In genomic region chr14:103098213-103098586, GRCm38 (mm10) we compare ENCODE assay signal across 8 mouse cellular contexts. TPM values are rescaled to one million over a fixed set of nuclear protein-coding genes. Genes with fewer than 3 reads are reported as not detected.
A peak's percentile ranks its signal among the peaks of the same experiment; 100 is the strongest.
DNase-seq lines count a peak whose midpoint lies in the region; ATAC-seq and TF ChIP-seq lines count a peak whose summit lies in the region.

No protein-coding gene starts in this region.

- TF ChIP-seq CTCF in bone marrow macrophage, adult 2 months (IDR thresholded peaks at IDR 0.05; ENCODE audit: low read depth, low read length), result no peak
- TF ChIP-seq CTCF in midbrain, postnatal 0 days (IDR thresholded peaks at IDR 0.05), result no peak

- H3K4me1 ChIP-seq in kidney, embryonic 16.5 days (ENCODE audit: insufficient read depth, low read length), result peaks cover 24% of the 10 kb centered on the region
- H3K4me1 ChIP-seq in bone marrow macrophage, adult 2 months (ENCODE audit: control insufficient read depth, insufficient read depth, low read length), result peaks cover 30% of the 10 kb centered on the region
- H3K4me1 ChIP-seq in hindbrain, embryonic 16.5 days (ENCODE audit: control insufficient read depth, insufficient read depth, low read depth, low read length), result peaks cover 21% of the 10 kb centered on the region
- peaks cover 14% of the 10 kb centered on the region for H3K4me1 ChIP-seq in midbrain, postnatal 0 days (ENCODE audit: insufficient read depth, low read length)

- no peaks in the 10 kb centered on the region for H3K27me3 ChIP-seq in kidney, embryonic 16.5 days (ENCODE audit: insufficient read depth, low read length)
- no peaks in the 10 kb centered on the region for H3K27me3 ChIP-seq in hindbrain, embryonic 16.5 days (replicated peaks; ENCODE audit: control insufficient read depth, insufficient read depth, low read length)
- no peaks in the 10 kb centered on the region for H3K27me3 ChIP-seq in midbrain, postnatal 0 days (ENCODE audit: insufficient read depth, low read length)

- H3K4me2 ChIP-seq in kidney, embryonic 16.5 days (replicated peaks; ENCODE audit: low read depth, low read length), result peak overlapping the region; percentile 73
- peak overlapping the region; percentile 81 for H3K4me2 ChIP-seq in hindbrain, embryonic 16.5 days (ENCODE audit: low read length)
- peak overlapping the region; percentile 71 for H3K4me2 ChIP-seq in midbrain, postnatal 0 days (ENCODE audit: low read depth, low read length, poor library complexity, severe bottlenecking)

- peak overlapping the region; percentile 81 for H3K4me3 ChIP-seq in kidney, embryonic 16.5 days (ENCODE audit: low read length)
- peak overlapping the region; percentile 87 for H3K4me3 ChIP-seq in bone marrow macrophage, adult 2 months (ENCODE audit: insufficient read depth, low read length)
- H3K4me3 ChIP-seq in hindbrain, embryonic 16.5 days (ENCODE audit: low read length), result peak overlapping the region; percentile 79
- peak overlapping the region; percentile 95 for H3K4me3 ChIP-seq in midbrain, postnatal 0 days (ENCODE audit: low read depth, low read length)

- H3K9ac ChIP-seq in kidney, embryonic 16.5 days (replicated peaks; ENCODE audit: low read length), result peak overlapping the region; percentile 100
- H3K9ac ChIP-seq in hindbrain, embryonic 16.5 days (ENCODE audit: low read depth, low read length), result peak overlapping the region; percentile 88
- H3K9ac ChIP-seq in midbrain, postnatal 0 days (replicated peaks; ENCODE audit: low read length, poor library complexity, severe bottlenecking), result peak overlapping the region; percentile 96

- WGBS in kidney, embryonic 16.5 days, result 2% methylated on average over 2 of the region's 2 CpGs
- 0% methylated on average over 2 of the region's 2 CpGs for WGBS in hindbrain, embryonic 16.5 days
- 1% methylated on average over 2 of the region's 2 CpGs for WGBS in midbrain, postnatal 0 days

- no peak for DNase-seq in kidney, postnatal 4 days
- DNase-seq in midbrain, postnatal 0 days (ENCODE audit: low spot score), result no peak
- DNase-seq in cerebellum, adult 11-12 months, result no peak
- DNase-seq in right cerebral cortex, adult 18-20 months, result no peak
- DNase-seq in ovary, adult 18-20 months (ENCODE audit: low spot score), result no peak

- H3K27ac ChIP-seq in kidney, embryonic 16.5 days (ENCODE audit: low read length), result peak overlapping the region; percentile 99
- H3K27ac ChIP-seq in bone marrow macrophage, adult 2 months (ENCODE audit: insufficient read depth, low read depth, low read length), result peak overlapping the region; percentile 83
- H3K27ac ChIP-seq in hindbrain, embryonic 16.5 days (ENCODE audit: low read depth, low read length), result no peak overlapping the region; the same call in 1 of the 2 replicates
- H3K27ac ChIP-seq in midbrain, postnatal 0 days (ENCODE audit: low read depth, low read length), result no peak overlapping the region

- peaks cover 5% of the 10 kb centered on the region; the same call in 1 of the 2 replicates for H3K36me3 ChIP-seq in kidney, embryonic 16.5 days (ENCODE audit: insufficient read depth, low read length)
- peaks cover 3% of the 10 kb centered on the region; the same call in 1 of the 2 replicates for H3K36me3 ChIP-seq in hindbrain, embryonic 16.5 days (ENCODE audit: control insufficient read depth, insufficient read depth, low read length)
- no peaks in the 10 kb centered on the region for H3K36me3 ChIP-seq in midbrain, postnatal 0 days (ENCODE audit: insufficient read depth, low read length)

- H3K9me3 ChIP-seq in kidney, embryonic 16.5 days (ENCODE audit: low read length), result no peaks in the 10 kb centered on the region
- H3K9me3 ChIP-seq in hindbrain, embryonic 16.5 days (ENCODE audit: control insufficient read depth, low read length), result no peaks in the 10 kb centered on the region
- no peaks in the 10 kb centered on the region for H3K9me3 ChIP-seq in midbrain, postnatal 0 days (ENCODE audit: low read length)

- ATAC-seq in kidney, embryonic 16.5 days (ENCODE audit: low FRiP score, low TSS enrichment), result no peak
- no peak for ATAC-seq in hindbrain, embryonic 16.5 days
- no peak for ATAC-seq in midbrain, postnatal 0 days (ENCODE audit: low FRiP score)

- TF ChIP-seq POLR2A in bone marrow macrophage, adult 2 months (IDR thresholded peaks at IDR 0.05; ENCODE audit: borderline replicate concordance, low read depth, low read length), result no peak

RNA-seq across cellular contexts. Expression of gene Fbxl3, which starts 1.2 kb away (rescaled TPM):
- 22.0 and 23.5 TPM in 2 replicates for polyA plus RNA-seq in kidney, embryonic 16.5 days (2015; fragmentation: Nextera tagmentation; extraction: Ambion mirVana)
- polyA plus RNA-seq in bone marrow macrophage, adult 2 months (2012; ENCODE audit: insufficient read depth, insufficient read length, missing spikeins), result 69.0 and 80.2 TPM in 2 replicates
- 18.5 and 21.3 TPM in 2 replicates for polyA plus RNA-seq in hindbrain, embryonic 16.5 days (2015; fragmentation: Nextera tagmentation; extraction: Ambion mirVana)
- 64.5 and 67.9 TPM in 2 replicates for total RNA-seq in midbrain, postnatal 0 days (2014; rRNA removed)
- 20.2 and 22.5 TPM in 2 replicates for polyA plus RNA-seq in midbrain, postnatal 0 days (2015; fragmentation: Nextera tagmentation; extraction: Ambion mirVana)

RNA-seq across cellular contexts. Expression of gene Cln5, which starts 28.2 kb away (rescaled TPM):
- polyA plus RNA-seq in kidney, embryonic 16.5 days (2015; fragmentation: Nextera tagmentation; extraction: Ambion mirVana), result 36.7 and 38.1 TPM in 2 replicates
- polyA plus RNA-seq in bone marrow macrophage, adult 2 months (2012; ENCODE audit: insufficient read depth, insufficient read length, missing spikeins), result 53.5 and 58.2 TPM in 2 replicates
- 12.1 and 13.8 TPM in 2 replicates for polyA plus RNA-seq in hindbrain, embryonic 16.5 days (2015; fragmentation: Nextera tagmentation; extraction: Ambion mirVana)
- 7.8 and 10.4 TPM in 2 replicates for total RNA-seq in midbrain, postnatal 0 days (2014; rRNA removed)
- polyA plus RNA-seq in midbrain, postnatal 0 days (2015; fragmentation: Nextera tagmentation; extraction: Ambion mirVana), result 10.6 and 11.5 TPM in 2 replicates

RNA-seq across cellular contexts. Expression of gene Acod1, which starts 51.4 kb away (rescaled TPM):
- polyA plus RNA-seq in kidney, embryonic 16.5 days (2015; fragmentation: Nextera tagmentation; extraction: Ambion mirVana), result not detected in 2 replicates
- 1.6 and 1.9 TPM in 2 replicates for polyA plus RNA-seq in bone marrow macrophage, adult 2 months (2012; ENCODE audit: insufficient read depth, insufficient read length, missing spikeins)
- not detected in 2 replicates for polyA plus RNA-seq in hindbrain, embryonic 16.5 days (2015; fragmentation: Nextera tagmentation; extraction: Ambion mirVana)
- total RNA-seq in midbrain, postnatal 0 days (2014; rRNA removed), result not detected in 2 replicates
- polyA plus RNA-seq in midbrain, postnatal 0 days (2015; fragmentation: Nextera tagmentation; extraction: Ambion mirVana), result not detected in 2 replicates

Comparison
In these comparisons a context has a peak if more than half of its experiments do, and no peak if none do; other contexts are left out.
1. H3K27ac ChIP-seq: peak in kidney, embryonic 16.5 days (single experiment) and bone marrow macrophage, adult 2 months (single experiment); none in hindbrain, embryonic 16.5 days (single experiment) and midbrain, postnatal 0 days (single experiment).
2. Peak in every context shown above with its lines, with median percentiles within 50 percentile points of each other: H3K4me2 ChIP-seq, H3K4me3 ChIP-seq and H3K9ac ChIP-seq.